14 mouse cellular contexts compared by ENCODE assay signal in genomic region chr8:13108967-13109366, GRCm38 (mm10). TPM values are rescaled to one million over a fixed set of nuclear protein-coding genes. Genes with fewer than 3 reads are reported as not detected.
DNase-seq lines count a peak whose midpoint lies in the region; ATAC-seq and TF ChIP-seq lines count a peak whose summit lies in the region.
"Had no signal": no experiment of that assay in that cellular context is flagged by ENCODE, and none has a peak within 500 bp of the region (broad histone marks: within the 10 kb centered on the region; RNA-seq: fewer than 3 reads in every experiment).

No protein-coding gene starts in this region.

- no peak for TF ChIP-seq CTCF in MEL (IDR thresholded peaks at IDR 0.05 in 2 of 3, conservative IDR thresholded peaks at IDR 0.05 in 1 of 3; ENCODE audit: control insufficient read depth in 1 of 3, insufficient read depth in 1 of 3, low read depth in 2 of 3, low read length in 3 of 3, poor library complexity in 1 of 3, severe bottlenecking in 1 of 3)

- H3K36me3 ChIP-seq in MEL (ENCODE audit: control insufficient read depth in 1 of 2, insufficient read depth in 2 of 2, low read length in 2 of 2): peaks cover 13 to 29% of the 10 kb centered on the region in 2 experiments
- 0 out of 2 replicates have a peak, but pooled peaks cover 7% of the 10 kb centered on the region for H3K36me3 ChIP-seq in heart, embryonic 16.5 days (ENCODE audit: control insufficient read depth, insufficient read depth)
- H3K36me3 ChIP-seq: hindbrain, embryonic 15.5 days had no signal

- no peak overlapping the region for H3K4me2 ChIP-seq in heart, embryonic 16.5 days (ENCODE audit: low read depth, low read length)
- H3K4me2 ChIP-seq: hindbrain, embryonic 15.5 days had no signal

- H3K4me1 ChIP-seq in MEL (ENCODE audit: control insufficient read depth in 1 of 2, insufficient read depth in 2 of 2, low read length in 2 of 2): peaks cover 18 to 28% of the 10 kb centered on the region in 2 experiments
- H3K4me1 ChIP-seq in heart, embryonic 16.5 days (ENCODE audit: control insufficient read depth, insufficient read depth, low read length): peaks cover 38% of the 10 kb centered on the region

- peak; percentile 77 to 85 for TF ChIP-seq EP300 in MEL (IDR thresholded peaks at IDR 0.05; ENCODE audit: low read depth in 1 of 2, low read length in 2 of 2)

- DNase-seq in adrenal gland, postnatal 36 days: peak; percentile 30 to 57
- DNase-seq in adrenal gland, adult 8-10 months: no peak
- DNase-seq in MEL (ENCODE audit: low read depth, low spot score): peak; percentile 73
- no peak for DNase-seq in T-cell, adult 2 months (ENCODE audit: low spot score)
- DNase-seq in cerebellum, postnatal 4 days (ENCODE audit: low spot score in 2 of 2): no peak
- DNase-seq in layer of hippocampus, postnatal 36 days: no peak
- DNase-seq: cerebellum, adult 11 months; kidney, adult 18-20 months; kidney, postnatal 4 days; lung, adult 2 months; thymus, adult 2 months had no signal

- TF ChIP-seq RAD21 in MEL (IDR thresholded peaks at IDR 0.05; ENCODE audit: low read depth, low read length): no peak

- H3K79me2 ChIP-seq in MEL (ENCODE audit: control insufficient read depth, insufficient read depth, low read length, poor library complexity): peaks cover 75% of the 10 kb centered on the region

- no peaks in the 10 kb centered on the region for H3K27me3 ChIP-seq in MEL (ENCODE audit: control insufficient read depth in 1 of 2, insufficient read depth in 2 of 2, low read length in 2 of 2)
- H3K27me3 ChIP-seq in heart, embryonic 16.5 days (ENCODE audit: control insufficient read depth, insufficient read depth, low read length): no peaks in the 10 kb centered on the region
- H3K27me3 ChIP-seq: hindbrain, embryonic 15.5 days had no signal

- no peak for ATAC-seq in heart, embryonic 16.5 days (replicated peaks; ENCODE audit: extremely low read depth, insufficient read depth, low FRiP score)
- ATAC-seq in megakaryocyte progenitor cell, adult 5-6 weeks (replicated peaks; ENCODE audit: poor library complexity): peak; percentile 41

- WGBS in heart, embryonic 16.5 days: 73% methylated on average over 8 of the region's 8 CpGs

- H3K9me3 ChIP-seq in MEL (replicated peaks; ENCODE audit: insufficient read depth, low read length): no peaks in the 10 kb centered on the region
- no peaks in the 10 kb centered on the region for H3K9me3 ChIP-seq in heart, embryonic 16.5 days (replicated peaks; ENCODE audit: control insufficient read depth, low read length)
- H3K9me3 ChIP-seq: hindbrain, embryonic 15.5 days had no signal

- H3K4me3 ChIP-seq in MEL (ENCODE audit: control insufficient read depth in 1 of 2, insufficient read depth in 1 of 2, low read depth in 2 of 2, low read length in 2 of 2): peak overlapping the region in 1 of 2 experiments; percentile 12; a peak in 2 of 4 replicates
- H3K4me3 ChIP-seq in heart, embryonic 16.5 days (ENCODE audit: low read length): no peak overlapping the region
- H3K4me3 ChIP-seq: hindbrain, embryonic 15.5 days had no signal

- no peak for TF ChIP-seq POLR2A in MEL (IDR thresholded peaks at IDR 0.05; ENCODE audit: control insufficient read depth in 1 of 2, insufficient read depth in 1 of 2, low read depth in 1 of 2, low read length in 2 of 2, poor library complexity in 1 of 2)

- H3K9ac ChIP-seq in MEL (ENCODE audit: control insufficient read depth, low read depth, low read length, poor library complexity, severe bottlenecking): peak overlapping the region; percentile 3; the same call in 1 of the 2 replicates
- H3K9ac ChIP-seq in heart, embryonic 16.5 days (ENCODE audit: low read length): no peak overlapping the region
- H3K9ac ChIP-seq: hindbrain, embryonic 15.5 days had no signal

- peak overlapping the region; percentile 58 for H3K27ac ChIP-seq in MEL (ENCODE audit: control insufficient read depth, low read depth, low read length)
- H3K27ac ChIP-seq in heart, embryonic 16.5 days (ENCODE audit: low read length): 0 out of 2 replicates have a peak overlapping the region, but pooled peaks have one; percentile 33
- H3K27ac ChIP-seq: hindbrain, embryonic 15.5 days had no signal

TF ChIP-seq in MEL, 35 proteins besides CTCF, POLR2A, EP300 and RAD21:
- TF ChIP-seq UBTF (IDR thresholded peaks at IDR 0.05; ENCODE audit: borderline replicate concordance, insufficient read depth, low read depth, low read length) (no peak), MAZ (IDR thresholded peaks at IDR 0.05; ENCODE audit: low read depth, low read length) (0 out of 2 replicates have a peak, but pooled peaks have one; percentile 41), TCF12 (IDR thresholded peaks at IDR 0.05; ENCODE audit: low read depth, low read length) (peak; percentile 87; the same call in 1 of the 2 replicates), RCOR1 (IDR thresholded peaks at IDR 0.05; ENCODE audit: low read depth, low read length) (peak; percentile 53; the same call in 1 of the 2 replicates), ZC3H11A (IDR thresholded peaks at IDR 0.05; ENCODE audit: low read depth, low read length) (no peak), TAL1 (IDR thresholded peaks at IDR 0.05; ENCODE audit: low read length) (peak; percentile 76), SIN3A (IDR thresholded peaks at IDR 0.05; ENCODE audit: low read length) (peak; percentile 25; the same call in 1 of the 2 replicates), GATA1 (IDR thresholded peaks at IDR 0.05; ENCODE audit: low read depth, low read length) (peak; percentile 75), MYB (IDR thresholded peaks at IDR 0.05; ENCODE audit: low read depth, low read length) (peak; percentile 37; the same call in 1 of the 2 replicates), POLR2AphosphoS5 (IDR thresholded peaks at IDR 0.05; ENCODE audit: borderline replicate concordance, low read depth, low read length) (no peak), POLR2AphosphoS2 (IDR thresholded peaks at IDR 0.05; ENCODE audit: low read length) (no peak), ETS1 (IDR thresholded peaks at IDR 0.05; ENCODE audit: low read depth, low read length) (peak; percentile 53; the same call in 1 of the 2 replicates), MXI1 (IDR thresholded peaks at IDR 0.05; ENCODE audit: low read depth, low read length) (peak; percentile 64; the same call in 1 of the 2 replicates)

RNA-seq across cellular contexts. Expression of gene Cul4a, which starts 3.5 kb away (rescaled TPM):
- 100 to 1,000 TPM; 108 to 166 TPM for total RNA-seq in adrenal gland, postnatal 36 days (2021)
- total RNA-seq in adrenal gland, adult 8-10 months (2022): 100 to 1,000 TPM; 160 to 191 (median 169) TPM
- 62.3 and 81.4 TPM in 2 replicates for total RNA-seq in MEL (2012; rRNA removed)
- 100 to 1,000 TPM in 1 of 2 experiments, 10 to 100 TPM in 1; 56.2 to 131 TPM for polyA plus RNA-seq in MEL (2012; ENCODE audit: insufficient read depth in 1 of 2, insufficient read length in 2 of 2, low read depth in 1 of 2, low replicate concordance in 2 of 2, missing spikeins in 1 of 2)
- 100 TPM in 2 replicates for polyA plus RNA-seq in heart, embryonic 16.5 days (2015; fragmentation: Nextera tagmentation; extraction: Ambion mirVana)
- total RNA-seq in megakaryocyte progenitor cell, adult 5-6 weeks (2015): 84.2 and 89.0 TPM in 2 replicates
- total RNA-seq in megakaryocyte progenitor cell, adult 5-6 weeks (2017): 78.0 and 102 TPM in 2 replicates
- 10 to 100 TPM; 59.1 to 66.8 TPM for total RNA-seq in layer of hippocampus, postnatal 36 days (2021)

RNA-seq across cellular contexts. Expression of gene Pcid2, which starts 3.7 kb away (rescaled TPM):
- total RNA-seq in adrenal gland, postnatal 36 days (2021): 10 to 100 TPM; 21.6 to 23.1 TPM
- 10 to 100 TPM; 24.1 to 33.3 (median 28.1) TPM for total RNA-seq in adrenal gland, adult 8-10 months (2022)
- total RNA-seq in MEL (2012; rRNA removed): 45.1 and 50.1 TPM in 2 replicates
- 10 to 100 TPM; 68.1 to 90.6 TPM for polyA plus RNA-seq in MEL (2012; ENCODE audit: insufficient read depth in 1 of 2, insufficient read length in 2 of 2, low read depth in 1 of 2, low replicate concordance in 2 of 2, missing spikeins in 1 of 2)
- polyA plus RNA-seq in heart, embryonic 16.5 days (2015; fragmentation: Nextera tagmentation; extraction: Ambion mirVana): 25.7 and 26.1 TPM in 2 replicates
- total RNA-seq in megakaryocyte progenitor cell, adult 5-6 weeks (2015): 18.5 and 20.6 TPM in 2 replicates
- 16.5 and 17.1 TPM in 2 replicates for total RNA-seq in megakaryocyte progenitor cell, adult 5-6 weeks (2017)
- 10 to 100 TPM; 27.1 to 27.3 TPM for total RNA-seq in layer of hippocampus, postnatal 36 days (2021)

RNA-seq across cellular contexts. Expression of gene Proz, which starts 48.3 kb away (rescaled TPM):
- total RNA-seq in adrenal gland, postnatal 36 days (2021): not detected
- under 1 TPM in 1 of 4 experiments, not detected in 3; 0.35 TPM for total RNA-seq in adrenal gland, adult 8-10 months (2022)
- 0.10 and 0.12 TPM in 2 replicates for total RNA-seq in MEL (2012; rRNA removed)
- under 1 TPM in 1 of 2 experiments, not detected in 1; 0.54 TPM for polyA plus RNA-seq in MEL (2012; ENCODE audit: insufficient read depth in 1 of 2, insufficient read length in 2 of 2, low read depth in 1 of 2, low replicate concordance in 2 of 2, missing spikeins in 1 of 2)
- polyA plus RNA-seq in heart, embryonic 16.5 days (2015; fragmentation: Nextera tagmentation; extraction: Ambion mirVana): 0.42 and 0.43 TPM in 2 replicates
- total RNA-seq in megakaryocyte progenitor cell, adult 5-6 weeks (2015): not detected in 2 replicates
- 0.04 TPM in 1 of 2 replicates, not detected in the other for total RNA-seq in megakaryocyte progenitor cell, adult 5-6 weeks (2017)
- total RNA-seq in layer of hippocampus, postnatal 36 days (2021): not detected

RNA-seq across cellular contexts. Expression of gene Lamp1, which starts 50.0 kb away (rescaled TPM):
- total RNA-seq in adrenal gland, postnatal 36 days (2021): 100 to 1,000 TPM; 442 to 454 TPM
- total RNA-seq in adrenal gland, adult 8-10 months (2022): 100 to 1,000 TPM; 434 to 557 (median 482) TPM
- 191 and 205 TPM in 2 replicates for total RNA-seq in MEL (2012; rRNA removed)
- 100 to 1,000 TPM; 109 to 233 TPM for polyA plus RNA-seq in MEL (2012; ENCODE audit: insufficient read depth in 1 of 2, insufficient read length in 2 of 2, low read depth in 1 of 2, low replicate concordance in 2 of 2, missing spikeins in 1 of 2)
- 317 and 318 TPM in 2 replicates for polyA plus RNA-seq in heart, embryonic 16.5 days (2015; fragmentation: Nextera tagmentation; extraction: Ambion mirVana)
- 209 and 240 TPM in 2 replicates for total RNA-seq in megakaryocyte progenitor cell, adult 5-6 weeks (2015)
- 259 and 273 TPM in 2 replicates for total RNA-seq in megakaryocyte progenitor cell, adult 5-6 weeks (2017)
- 100 to 1,000 TPM; 267 to 270 TPM for total RNA-seq in layer of hippocampus, postnatal 36 days (2021)

Comparison
In these comparisons a context has a peak if more than half of its experiments do, and no peak if none do; other contexts are left out.
1. DNase-seq: peak in adrenal gland, postnatal 36 days (2 of 2) and MEL (single experiment); none in adrenal gland, adult 8-10 months (single experiment), T-cell, adult 2 months (single experiment), cerebellum, postnatal 4 days (0 of 2) and layer of hippocampus, postnatal 36 days (0 of 2).